Mouse (Mus musculus) frontal cortex, postnatal 25 days (tissue): ENCODE data around the gene Mia.

ENCODE experiments used
- DNase-seq, 2 experiments: peaks; one replicate each; pipeline ENCODE4 v3.0.0; 2022; ENCODE audit warnings: low spot score in 2 of 2

The Mia gene

DNA sequence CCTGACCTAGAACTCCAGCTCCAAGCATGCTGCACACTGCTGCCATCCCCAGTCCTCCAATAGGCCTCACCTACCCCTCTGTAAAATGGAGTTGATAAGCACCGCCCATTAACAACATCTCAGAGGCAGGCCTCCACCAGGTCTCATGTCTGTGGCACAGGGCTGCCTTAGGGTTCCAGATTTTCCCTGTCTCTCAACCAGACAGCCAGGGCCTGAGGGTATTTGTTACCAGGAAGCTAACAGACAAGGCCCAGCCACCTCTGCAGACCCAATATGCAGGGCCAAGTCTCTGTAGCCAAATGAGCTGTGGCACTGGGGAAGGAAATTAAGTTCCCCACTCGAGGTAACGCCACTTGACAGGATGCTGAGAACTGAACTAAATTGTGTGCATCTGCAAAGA is 20.0 kb downstream of the Mia start:
- DNase-seq, result no peak

DNA sequence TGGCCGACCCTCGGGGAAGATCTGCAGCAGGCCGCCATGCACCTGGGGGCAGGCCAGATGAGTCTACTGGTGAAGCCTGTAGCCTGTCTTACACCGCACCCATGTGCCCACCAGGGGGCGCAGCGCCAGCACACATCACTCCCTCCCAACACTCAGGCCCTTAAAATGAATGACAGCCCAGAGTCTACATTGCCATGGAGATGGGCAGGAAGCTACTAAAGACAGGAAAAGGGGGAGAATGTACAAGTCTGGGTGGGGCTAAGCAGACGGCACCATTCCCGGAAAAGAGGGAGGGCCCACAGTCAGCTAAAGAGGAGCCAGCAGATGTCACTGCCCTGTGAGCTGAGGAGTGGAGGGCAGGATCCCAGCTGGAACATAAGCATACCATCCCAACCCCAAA is 21.1 kb downstream of the Mia start:
- peak; percentile 82 for DNase-seq

DNA sequence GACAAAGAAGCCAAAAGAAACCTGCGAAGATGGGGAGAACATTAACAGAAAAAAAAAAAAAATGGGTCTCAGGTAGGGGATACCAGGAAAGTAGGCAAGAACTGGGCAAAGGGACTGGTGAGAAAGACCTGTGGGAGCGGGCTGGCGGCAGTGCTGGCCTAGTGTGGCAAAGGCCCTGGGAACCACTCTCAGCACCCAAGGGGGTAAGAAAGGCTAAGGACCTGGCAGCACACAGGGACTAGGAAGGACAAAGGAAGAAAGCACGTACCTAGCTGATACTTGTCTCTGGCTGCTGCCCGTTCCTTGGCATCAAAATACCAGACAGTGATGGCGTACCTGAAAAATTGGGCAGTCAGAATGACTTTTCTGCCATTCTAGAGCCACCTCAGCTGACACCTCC is 21.7 kb downstream of the Mia start:
- DNase-seq, result no peak

DNA sequence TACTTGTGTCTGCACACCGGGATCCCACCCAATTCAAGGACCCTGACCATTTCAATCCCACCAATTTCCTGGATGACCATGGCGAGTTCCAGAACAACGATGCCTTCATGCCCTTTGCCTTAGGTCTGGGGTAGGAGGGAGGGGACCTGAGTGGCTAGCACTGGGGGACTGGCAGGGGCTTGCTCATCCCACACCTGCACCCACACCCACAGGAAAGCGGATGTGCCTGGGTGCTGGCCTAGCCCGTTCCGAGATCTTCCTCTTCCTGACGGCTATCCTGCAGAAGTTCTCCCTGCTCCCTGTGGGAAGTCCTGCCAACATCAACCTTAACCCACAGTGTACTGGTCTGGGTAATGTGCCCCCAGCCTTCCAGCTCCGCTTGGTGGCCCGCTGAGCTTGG is 22.8 kb downstream of the Mia start:
- DNase-seq, result no peak

DNA sequence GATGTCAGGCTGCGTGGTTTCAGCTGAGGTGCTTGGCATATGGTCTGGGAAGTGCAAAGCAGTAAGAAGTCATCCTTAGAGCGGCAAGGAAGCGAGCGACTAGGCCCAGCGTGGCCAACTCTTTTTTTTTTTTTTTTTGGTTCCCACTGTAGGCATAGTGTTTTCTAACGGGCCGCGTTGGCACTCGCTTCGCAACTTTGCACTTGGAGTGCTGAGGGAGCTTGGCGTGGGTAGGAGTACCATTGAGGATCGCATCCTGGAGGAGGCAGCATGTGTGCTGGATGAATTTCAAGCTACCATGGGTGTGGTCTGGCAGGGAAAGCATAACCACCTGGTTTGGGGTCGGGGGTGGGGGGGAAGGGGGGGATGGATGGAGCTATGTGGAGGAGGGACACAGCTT is 25.0 kb downstream of the Mia start:
- DNase-seq, result no peak

DNA sequence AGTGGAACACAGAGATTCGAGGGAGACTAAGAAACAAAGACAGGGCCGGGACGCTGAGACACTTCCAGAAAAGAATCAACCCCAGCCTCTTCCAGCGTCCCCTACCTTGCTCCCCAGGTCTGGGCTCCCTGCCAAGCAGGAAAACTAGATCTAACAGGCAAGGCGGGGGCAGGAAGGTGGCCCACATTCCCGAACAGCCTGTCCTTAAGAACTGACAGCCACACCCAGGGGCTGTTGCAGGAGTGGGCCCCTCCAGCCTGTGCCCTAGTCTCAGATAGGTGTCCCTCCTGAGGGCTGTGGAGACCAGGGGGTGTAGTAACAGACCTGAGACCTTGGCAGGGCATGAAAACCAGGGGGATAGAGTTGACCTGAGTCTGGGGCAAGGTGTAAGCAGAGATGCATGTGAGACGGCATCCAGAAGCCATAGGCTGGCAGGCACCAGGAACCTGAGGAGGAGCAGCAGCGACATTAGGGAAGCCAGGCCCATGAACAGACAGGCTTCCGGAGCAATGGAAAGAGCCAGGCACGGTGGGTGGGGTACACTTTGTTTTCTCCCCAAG is 27.7 kb downstream of the Mia start, which contains the start of gene Cyp2t4:
Cyp2t4 (plus strand) TSS at position 510 of the 560 bp plus-strand sequence.
- DNase-seq, result no peak

DNA sequence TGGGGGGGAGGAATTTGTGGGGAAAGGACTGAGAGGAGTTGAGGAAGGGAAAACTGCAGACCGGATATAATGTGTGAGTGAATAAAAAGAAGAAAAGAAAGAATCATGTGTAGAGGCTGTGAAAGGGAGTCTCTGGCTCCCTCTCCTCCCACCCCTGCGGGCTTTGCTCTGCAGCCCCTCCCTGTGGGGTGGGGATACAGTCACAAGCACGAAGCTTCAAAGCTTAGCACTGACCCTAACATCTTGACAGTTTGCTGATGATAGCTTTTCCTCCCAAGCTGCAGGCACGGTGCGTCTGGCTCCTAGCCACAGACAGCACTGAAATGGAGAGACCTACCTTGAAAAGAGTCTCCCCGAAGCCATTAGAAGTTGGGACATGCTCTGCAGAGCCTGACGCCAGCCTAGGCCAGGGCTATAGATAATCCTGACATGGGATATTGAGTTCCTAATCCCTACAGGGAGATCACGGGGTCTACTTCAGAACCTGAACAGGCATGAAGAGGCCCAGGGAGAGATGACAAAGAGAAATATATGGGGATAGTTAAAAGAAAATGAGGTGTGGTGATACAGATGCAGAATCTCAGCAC is 44.5 kb downstream of the Mia start:
- no peak for DNase-seq

DNA sequence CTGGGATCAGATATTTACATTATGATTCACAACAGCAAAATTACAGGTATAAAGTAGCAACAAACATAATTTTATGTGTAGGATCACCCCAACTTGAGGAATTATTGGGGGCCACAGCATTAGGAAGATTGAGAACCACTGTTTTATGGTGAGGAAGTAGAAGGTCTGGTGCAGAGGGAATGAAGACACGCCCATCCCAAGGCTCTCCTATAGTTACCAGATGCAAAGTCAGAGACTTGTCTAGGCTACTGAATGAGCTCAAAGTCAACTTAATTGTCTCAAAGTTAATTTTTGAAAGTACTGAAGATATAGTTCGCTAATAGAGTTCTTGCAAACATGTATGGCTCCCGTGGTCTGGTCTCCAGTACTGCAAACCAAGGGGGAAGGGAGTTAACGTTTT is 47.2 kb downstream of the Mia start:
- DNase-seq, result no peak

DNA sequence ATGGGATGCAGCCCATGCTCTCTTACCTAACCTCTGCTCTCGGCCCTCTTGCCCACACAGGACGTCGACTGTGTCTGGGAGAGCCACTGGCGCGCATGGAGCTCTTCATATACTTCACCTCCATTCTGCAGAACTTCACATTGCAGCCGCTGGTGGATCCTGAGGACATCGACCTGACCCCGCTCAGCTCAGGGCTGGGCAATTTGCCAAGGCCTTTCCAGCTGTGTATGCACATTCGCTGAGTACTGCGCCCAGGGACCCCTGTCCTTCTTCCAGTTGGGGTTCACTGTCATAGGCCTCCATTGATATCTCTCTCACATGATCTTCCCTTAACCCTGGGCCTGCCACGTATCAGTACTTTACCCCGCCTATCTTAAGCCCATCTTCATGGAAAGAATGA is 47.8 kb downstream of the Mia start:
- DNase-seq, result no peak

DNA sequence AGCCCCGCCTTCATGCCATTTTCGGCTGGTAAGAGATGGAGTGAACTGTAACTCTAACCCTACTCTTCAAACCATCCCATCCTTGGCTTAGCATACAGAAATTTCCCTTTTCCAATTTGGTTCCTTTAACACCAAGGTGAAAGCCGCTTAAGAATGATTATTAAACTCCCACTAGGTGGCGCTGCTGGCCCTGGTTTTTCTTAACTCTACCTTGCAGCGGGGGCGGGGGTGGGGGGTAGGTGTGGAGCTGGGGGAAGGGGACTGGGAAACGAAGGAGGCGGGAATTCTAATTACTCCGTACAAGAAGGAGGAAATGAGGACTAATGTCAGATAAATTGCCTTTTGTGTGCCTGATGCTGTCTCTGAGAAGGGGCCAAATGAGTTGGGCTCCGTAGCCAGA is 48.4 kb downstream of the Mia start:
- DNase-seq, result peak in 1 of 2 experiments; percentile 40

DNA sequence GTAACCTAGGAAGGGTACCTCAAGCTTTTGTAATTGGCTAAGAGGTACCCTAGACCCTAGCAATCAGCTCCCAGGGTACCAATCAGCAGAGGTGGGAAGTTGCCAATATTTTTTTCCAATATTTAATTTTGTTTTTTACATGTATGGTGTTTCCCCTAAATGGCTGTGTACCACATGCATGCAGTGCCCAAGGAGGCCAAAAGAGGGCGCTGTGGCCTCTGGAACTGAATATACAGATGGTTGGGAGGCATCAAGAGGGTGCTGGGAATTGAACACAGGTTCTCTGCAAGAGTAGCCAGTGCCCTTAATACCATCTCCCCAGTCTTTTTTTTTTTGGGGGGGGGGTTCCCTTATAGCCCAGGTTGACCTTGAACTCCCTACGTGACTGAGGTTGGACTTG is 49.6 kb downstream of the Mia start:
- no peak for DNase-seq

DNA sequence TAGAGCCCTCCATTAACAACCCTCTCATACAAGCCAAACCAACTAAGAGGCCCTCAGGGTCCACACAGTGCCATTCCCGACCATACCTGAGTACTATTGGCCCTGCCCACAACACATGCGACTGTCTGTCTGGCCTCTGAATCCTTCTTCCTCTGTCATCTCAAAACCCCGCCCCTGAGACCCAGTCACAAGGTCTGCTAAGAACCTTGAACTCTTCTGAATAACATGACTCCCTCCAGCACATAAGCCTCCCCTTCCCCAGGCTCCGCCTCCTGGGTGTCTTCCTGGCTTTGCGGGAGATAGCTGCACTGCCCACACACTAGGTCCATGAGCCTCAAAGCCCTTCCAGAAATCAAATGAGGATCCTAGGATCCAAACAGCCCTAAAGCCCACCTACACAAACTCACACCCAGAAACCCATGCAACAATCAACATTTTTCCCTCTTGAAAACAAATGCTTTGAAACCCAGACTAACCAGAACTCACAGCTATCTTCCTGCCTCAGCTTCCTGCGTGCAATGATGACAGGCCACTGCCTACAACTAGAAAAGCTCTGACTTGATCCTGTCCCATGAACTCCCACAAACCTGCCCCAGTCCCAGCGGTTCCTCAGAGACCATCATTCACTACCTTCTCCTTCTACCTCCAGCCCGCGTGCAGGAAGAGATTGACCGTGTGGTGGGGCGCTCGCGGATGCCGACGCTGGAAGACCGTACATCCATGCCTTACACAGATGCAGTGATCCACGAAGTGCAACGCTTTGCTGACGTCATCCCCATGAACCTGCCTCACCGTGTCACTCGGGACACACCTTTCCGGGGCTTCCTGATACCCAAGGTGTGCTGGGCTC is 50.2 kb downstream of the Mia start:
- DNase-seq, result no peak

DNA sequence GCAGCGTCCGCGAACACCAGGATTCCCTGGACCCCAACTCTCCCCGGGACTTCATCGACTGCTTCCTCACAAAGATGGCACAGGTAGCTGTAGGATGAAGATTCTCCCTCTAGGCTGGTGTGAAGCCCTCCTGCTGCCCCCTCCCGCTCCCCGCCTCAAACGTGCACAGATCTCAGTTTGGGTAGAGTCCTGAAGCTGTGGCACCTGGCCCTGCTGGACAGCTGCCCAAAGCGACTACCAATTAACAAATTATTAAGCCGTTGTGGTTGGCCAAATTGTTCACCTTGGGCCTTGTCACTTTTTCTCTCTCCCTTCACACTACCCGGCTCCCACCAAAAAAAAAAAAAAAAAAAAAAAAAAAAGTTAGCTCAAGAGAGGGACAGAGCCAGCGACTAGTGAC is 51.1 kb downstream of the Mia start:
- no peak for DNase-seq
